Mouse (Mus musculus) spleen, adult 2 months (tissue): Measurements from ENCODE around the gene Gfra4. TPM values are rescaled to one million over a fixed set of nuclear protein-coding genes. Genes with fewer than 3 reads are reported as not detected.

Experiments
- DNase-seq, 2 experiments: peaks; one replicate each; pipeline versions ENCODE4 v3.0.0 to v3.0.0-alpha.2; 2012 to 2021; ENCODE audit warnings: low spot score in 2 of 2, low read depth in 1 of 2
- H3K27ac ChIP-seq: fragments of 200-500 bp; 2 replicates; pipeline ENCODE4 v1.5.1; 2012; ENCODE audit warnings: low read length, inconsistent platforms; ENCODE audit not compliant: insufficient read depth
- H3K27me3 ChIP-seq: fragments of 200-500 bp; 2 replicates; pipeline ENCODE4 v1.6.1; 2012; ENCODE audit warnings: mild to moderate bottlenecking, moderate library complexity, low read length, inconsistent platforms; ENCODE audit not compliant: control insufficient read depth, insufficient read depth
- H3K36me3 ChIP-seq: fragments of 200-500 bp; 2 replicates; pipeline ENCODE4 v1.6.1; 2012; ENCODE audit warnings: mild to moderate bottlenecking, low read length, inconsistent platforms; ENCODE audit not compliant: control insufficient read depth, insufficient read depth
- H3K4me1 ChIP-seq: fragments of 200-500 bp; 2 replicates; pipeline ENCODE4 v1.6.1; 2011; ENCODE audit warnings: inconsistent platforms; ENCODE audit not compliant: control insufficient read depth, insufficient read depth, insufficient read length
- H3K4me3 ChIP-seq: fragments of 200-500 bp; 2 replicates; pipeline ENCODE4 v1.5.1; 2011; ENCODE audit warnings: mild to moderate bottlenecking, inconsistent platforms; ENCODE audit not compliant: insufficient read depth, insufficient read length; ENCODE audit errors: extremely low read depth
- CTCF ChIP-seq: fragments of 200-500 bp; IDR thresholded peaks from 2 replicates; pipeline ENCODE4 v1.5.1; 2011; ENCODE audit warnings: mild to moderate bottlenecking, inconsistent platforms; ENCODE audit not compliant: insufficient read depth, insufficient read length, insufficient replicate concordance; ENCODE audit errors: extremely low read depth
- POLR2A ChIP-seq: fragments of 200-500 bp; IDR thresholded peaks from 2 replicates; pipeline ENCODE4 v1.6.1; 2011; ENCODE audit warnings: low read depth, low read length, inconsistent platforms
- WGBS: fragments of 180-500 bp; shearing (Covaris S2); methylation state at CpG from one replicate; pipeline ENCODE4 v1.1.7; 2018; 5-methylcytosine and 5-hydroxymethylcytosine counted together
- polyA plus RNA-seq: library from polyadenylated mRNA; depleted of rRNA; stranded (reverse); fragments of >200 nt; gene quantifications from 2 replicates; pipeline ENCODE4 v1.2.3, GENCODE M21; 2012

Gene Gfra4
- polyA plus RNA-seq, 1 experiment, result 3.2 TPM

DNA sequence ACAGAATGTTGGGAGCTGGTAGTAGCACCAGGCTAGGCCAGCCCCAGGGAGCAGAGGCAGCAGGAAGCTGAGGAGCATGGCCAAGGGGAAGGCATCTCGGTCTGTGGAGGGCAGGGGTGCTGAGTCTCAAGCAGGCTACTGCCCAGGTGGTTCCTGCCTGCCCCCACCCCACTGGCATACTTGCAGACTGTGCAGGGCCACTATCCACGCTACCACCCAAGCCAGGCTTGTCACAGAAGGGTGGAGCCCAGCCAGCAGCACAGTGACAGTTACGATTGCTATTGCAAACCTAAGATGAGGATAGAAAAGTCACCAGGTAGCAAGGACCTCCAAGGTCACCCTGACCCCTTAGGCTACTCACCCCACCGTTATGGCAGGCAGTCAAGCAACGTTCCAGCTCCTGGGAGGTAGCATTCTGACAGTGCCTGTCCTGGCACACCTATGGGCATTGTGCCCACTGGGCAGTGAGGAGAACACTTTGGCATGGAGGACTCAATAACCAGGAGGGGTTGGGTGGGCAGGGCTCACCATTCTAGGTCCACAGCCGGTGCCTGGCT, 10.1 kb upstream of the Gfra4 start:
- WGBS, result 52% methylated on average over 6 of the region's 6 CpGs
- no peak overlapping the region for H3K4me3 ChIP-seq
- no peaks in the 10 kb centered on the region for H3K36me3 ChIP-seq
- H3K4me1 ChIP-seq, result no peaks in the 10 kb centered on the region
- DNase-seq, result no peak
- H3K27ac ChIP-seq, result no peak overlapping the region
- H3K27me3 ChIP-seq, result peaks cover 8% of the 10 kb centered on the region; the same call in 1 of the 2 replicates
- TF ChIP-seq CTCF (no peak), POLR2A (no peak)

DNA sequence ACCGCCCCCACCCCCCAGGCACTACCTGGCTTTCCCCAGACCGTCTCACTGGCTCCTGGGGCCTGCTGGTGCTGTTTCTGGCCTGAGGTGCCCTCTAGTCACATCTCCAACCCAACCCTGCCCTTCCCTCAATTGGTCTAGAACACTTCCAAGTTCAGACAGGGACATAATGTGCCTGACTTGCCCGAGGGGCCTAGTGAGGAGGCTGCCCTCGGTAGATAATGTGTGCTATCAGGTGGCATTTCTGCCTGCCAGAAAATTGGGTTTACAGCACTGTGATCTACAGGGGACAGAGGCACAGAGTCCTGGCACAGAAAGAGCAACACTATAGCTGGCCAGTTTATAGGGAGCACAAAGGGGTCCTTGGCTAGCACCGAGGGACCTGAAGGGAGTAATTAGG, 9.2 kb upstream of the Gfra4 start:
- H3K27me3 ChIP-seq, result peaks cover 8% of the 10 kb centered on the region; the same call in 1 of the 2 replicates
- 79% methylated on average over 5 of the region's 5 CpGs for WGBS
- no peaks in the 10 kb centered on the region for H3K36me3 ChIP-seq
- DNase-seq, result no peak
- no peak overlapping the region for H3K4me3 ChIP-seq
- H3K4me1 ChIP-seq, result no peaks in the 10 kb centered on the region
- TF ChIP-seq CTCF (no peak), POLR2A (no peak)
- no peak overlapping the region for H3K27ac ChIP-seq

GRCm38 (mm10) chr2:131046025-131046424, 3.1 kb upstream of the Gfra4 start:
- no peaks in the 10 kb centered on the region; the same call in 1 of the 2 replicates for H3K4me1 ChIP-seq
- no peak for DNase-seq
- H3K4me3 ChIP-seq, result no peak overlapping the region
- WGBS, result 81% methylated on average over 2 of the region's 2 CpGs
- H3K27me3 ChIP-seq, result no peaks in the 10 kb centered on the region; the same call in 1 of the 2 replicates
- no peak for TF ChIP-seq POLR2A
- no peak for TF ChIP-seq CTCF
- no peak overlapping the region for H3K27ac ChIP-seq
- no peaks in the 10 kb centered on the region for H3K36me3 ChIP-seq

- TF ChIP-seq CTCF, result no peak
- TF ChIP-seq POLR2A, result no peak
- Histone ChIP-seq H3K4me3 (no peak overlapping the region), H3K36me3 (no peaks in the 10 kb centered on the region), H3K4me1 (no peaks in the 10 kb centered on the region; the same call in 1 of the 2 replicates), H3K27me3 (no peaks in the 10 kb centered on the region; the same call in 1 of the 2 replicates), H3K27ac (no peak overlapping the region)
- DNase-seq, result no peak
- 87% methylated on average over 9 of the region's 9 CpGs for WGBS
Observed at GRCm38 (mm10) chr2:131044989-131045720, 2.3 kb upstream of the Gfra4 start.

GRCm38 (mm10) chr2:131044354-131044852, 1.5 kb upstream of the Gfra4 start:
- Histone ChIP-seq H3K27ac (no peak overlapping the region), H3K4me3 (no peak overlapping the region), H3K36me3 (no peaks in the 10 kb centered on the region), H3K4me1 (no peaks in the 10 kb centered on the region; the same call in 1 of the 2 replicates), H3K27me3 (no peaks in the 10 kb centered on the region; the same call in 1 of the 2 replicates)
- no peak for TF ChIP-seq CTCF
- TF ChIP-seq POLR2A, result no peak
- WGBS, result 35% methylated on average over 7 of the region's 7 CpGs
- no peak for DNase-seq

DNA sequence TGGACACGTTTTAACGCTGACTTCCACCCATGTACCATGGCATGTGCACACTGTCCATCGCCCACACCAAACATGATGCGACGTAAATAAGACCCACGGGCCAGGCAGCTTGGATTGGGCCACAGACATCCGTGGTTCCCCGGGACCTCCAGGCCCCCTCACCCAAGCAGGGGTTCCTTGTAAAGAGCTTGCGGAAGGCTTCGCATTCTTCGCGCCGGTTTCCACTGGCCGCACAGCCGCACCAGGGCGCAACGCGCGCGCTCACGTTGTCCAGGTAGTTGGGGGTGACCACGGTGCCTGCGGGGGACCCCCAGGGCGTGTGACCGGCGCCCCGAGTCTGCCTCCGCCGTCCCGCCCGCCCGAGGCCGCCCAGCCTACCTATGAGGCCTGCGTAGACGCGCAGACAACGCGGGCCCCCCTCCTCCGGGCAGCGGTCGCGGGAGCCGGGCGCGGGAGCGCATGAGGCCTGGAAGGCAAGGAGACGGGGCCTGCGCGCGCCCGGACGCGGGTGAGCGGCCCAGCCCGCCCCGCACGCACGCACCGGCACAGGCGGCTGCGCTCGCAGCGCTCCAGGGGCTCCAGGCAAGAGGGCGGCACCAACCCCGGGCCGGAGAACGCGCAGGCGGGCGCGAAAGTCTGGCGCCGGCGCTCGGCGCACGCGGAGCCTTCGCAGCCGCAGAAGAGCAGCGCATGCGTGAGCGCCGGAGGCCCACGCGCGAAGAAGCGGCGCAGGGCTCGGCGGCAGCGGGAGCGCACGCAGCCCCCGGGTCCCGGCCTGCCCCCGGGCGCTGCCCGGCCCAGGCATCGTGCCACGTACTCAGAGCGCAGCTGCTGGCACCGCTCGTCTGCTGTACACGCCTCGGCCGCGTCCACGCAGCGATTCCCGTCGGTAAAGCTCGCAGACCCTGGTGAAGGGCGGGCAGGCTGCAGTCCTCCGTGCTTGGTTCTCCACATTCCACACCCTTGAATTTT, 1.7 kb downstream of the Gfra4 start:
- Histone ChIP-seq H3K27me3 (no peaks in the 10 kb centered on the region; the same call in 1 of the 2 replicates), H3K36me3 (no peaks in the 10 kb centered on the region), H3K27ac (no peak overlapping the region), H3K4me1 (no peaks in the 10 kb centered on the region; the same call in 1 of the 2 replicates), H3K4me3 (peak overlapping the region; percentile 14; the same call in 1 of the 2 replicates)
- WGBS, result 6% methylated on average over 105 of the region's 115 CpGs
- no peak for DNase-seq
- TF ChIP-seq POLR2A (no peak), CTCF (no peak)
